Mouse (Mus musculus): ENCODE measurements around the gene Slc35f5. TPM values are rescaled to one million over a fixed set of nuclear protein-coding genes. Genes with fewer than 3 reads are reported as not detected.

Gene Slc35f5
- total and polyA plus RNA-seq, 2 experiments from 2014 or later: 17.6 to 34.8 TPM

- H3K4me3 ChIP-seq (ENCODE audit: low read depth, low read length): no peak overlapping the region
- DNase-seq (ENCODE audit: low spot score) (no peak), ATAC-seq (ENCODE audit: low FRiP score) (no peak)
- 94% methylated on average over 1 of the region's 1 CpGs for WGBS
- no peaks in the 10 kb centered on the region for H3K9me3 ChIP-seq (ENCODE audit: low read length)
- peaks cover 29% of the 10 kb centered on the region for H3K36me3 ChIP-seq (ENCODE audit: insufficient read depth, low read length)
- H3K9ac ChIP-seq (replicated peaks; ENCODE audit: low read length, poor library complexity, severe bottlenecking): no peak overlapping the region
- no peaks in the 10 kb centered on the region for H3K27me3 ChIP-seq (ENCODE audit: insufficient read depth, low read length)
- no peak overlapping the region for H3K27ac ChIP-seq (ENCODE audit: low read depth, low read length)
- no peak overlapping the region for H3K4me2 ChIP-seq (ENCODE audit: low read depth, low read length, poor library complexity, severe bottlenecking)
- H3K4me1 ChIP-seq (ENCODE audit: insufficient read depth, low read length): no peaks in the 10 kb centered on the region
- no peak for TF ChIP-seq CTCF (IDR thresholded peaks at IDR 0.05)
Observed at GRCm38 (mm10) chr1:125578091-125578490, 17.7 kb downstream of the Slc35f5 start.

DNA sequence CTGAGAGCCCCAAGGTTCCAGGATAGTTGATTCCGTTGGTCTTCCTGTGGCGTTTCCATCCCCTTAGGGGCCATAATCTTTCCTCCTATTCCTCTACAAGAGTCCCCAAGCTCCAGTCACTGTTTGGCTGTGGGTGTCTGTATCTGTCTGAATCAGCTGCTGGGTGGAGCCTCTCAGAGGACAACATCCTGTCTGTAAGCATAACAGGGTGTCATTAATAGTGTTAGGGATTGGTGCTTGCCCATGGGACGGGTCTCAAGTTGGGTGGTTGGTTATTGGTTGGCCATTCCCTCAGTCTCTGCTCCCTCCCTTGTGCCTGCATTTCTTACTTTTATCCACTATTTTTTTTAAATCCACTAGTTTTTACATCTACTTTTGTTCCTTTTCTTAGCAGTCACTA, 20.7 kb downstream of the Slc35f5 start:
- H3K27ac ChIP-seq (ENCODE audit: low read depth, low read length): no peak overlapping the region
- H3K4me2 ChIP-seq (ENCODE audit: low read depth, low read length, poor library complexity, severe bottlenecking): no peak overlapping the region
- no peak for TF ChIP-seq CTCF (IDR thresholded peaks at IDR 0.05)
- H3K9ac ChIP-seq (replicated peaks; ENCODE audit: low read length, poor library complexity, severe bottlenecking): no peak overlapping the region
- no peaks in the 10 kb centered on the region for H3K9me3 ChIP-seq (ENCODE audit: low read length)
- no peaks in the 10 kb centered on the region for H3K27me3 ChIP-seq (ENCODE audit: insufficient read depth, low read length)
- H3K4me3 ChIP-seq (ENCODE audit: low read depth, low read length): no peak overlapping the region
- H3K4me1 ChIP-seq (ENCODE audit: insufficient read depth, low read length): no peaks in the 10 kb centered on the region
- WGBS: 98% methylated on average over 3 of the region's 3 CpGs
- ATAC-seq (ENCODE audit: low FRiP score) (no peak), DNase-seq (ENCODE audit: low spot score) (no peak)
- H3K36me3 ChIP-seq (ENCODE audit: insufficient read depth, low read length): peaks cover 20% of the 10 kb centered on the region

DNA sequence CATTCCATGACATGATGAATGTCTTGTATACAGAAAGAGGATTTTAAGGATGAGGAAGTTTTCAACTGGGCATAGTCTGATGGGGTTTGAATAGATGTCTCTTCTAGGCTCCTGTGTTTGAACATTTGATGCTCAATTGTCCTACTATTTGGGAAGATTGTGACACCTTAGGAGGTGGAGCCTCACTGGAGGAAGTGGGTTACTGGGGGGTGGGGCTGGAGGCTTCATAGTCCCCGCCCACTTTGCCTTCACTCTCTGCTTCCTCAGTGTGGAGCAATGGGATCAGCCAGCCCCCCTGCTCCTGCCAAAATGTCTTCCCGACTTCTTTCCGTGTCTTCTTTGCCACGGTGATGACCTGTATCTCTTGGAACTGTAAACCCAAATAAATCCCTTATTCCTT, 43.2 kb downstream of the Slc35f5 start:
- H3K9me3 ChIP-seq (ENCODE audit: low read length): 0 out of 2 replicates have a peak, but pooled peaks cover 4% of the 10 kb centered on the region
- no peaks in the 10 kb centered on the region for H3K36me3 ChIP-seq (ENCODE audit: insufficient read depth, low read length)
- H3K9ac ChIP-seq (replicated peaks; ENCODE audit: low read length, poor library complexity, severe bottlenecking): no peak overlapping the region
- H3K27ac ChIP-seq (ENCODE audit: low read depth, low read length): no peak overlapping the region
- whole genome bisulfite sequencing: 76% methylated on average over 4 of the region's 4 CpGs
- H3K4me3 ChIP-seq (ENCODE audit: low read depth, low read length): no peak overlapping the region
- TF ChIP-seq CTCF (IDR thresholded peaks at IDR 0.05): no peak
- no peak for ATAC-seq (ENCODE audit: low FRiP score)
- H3K27me3 ChIP-seq (ENCODE audit: insufficient read depth, low read length): no peaks in the 10 kb centered on the region
- H3K4me2 ChIP-seq (ENCODE audit: low read depth, low read length, poor library complexity, severe bottlenecking): no peak overlapping the region
- DNase-seq (ENCODE audit: low spot score): no peak
- H3K4me1 ChIP-seq (ENCODE audit: insufficient read depth, low read length): no peaks in the 10 kb centered on the region

DNA sequence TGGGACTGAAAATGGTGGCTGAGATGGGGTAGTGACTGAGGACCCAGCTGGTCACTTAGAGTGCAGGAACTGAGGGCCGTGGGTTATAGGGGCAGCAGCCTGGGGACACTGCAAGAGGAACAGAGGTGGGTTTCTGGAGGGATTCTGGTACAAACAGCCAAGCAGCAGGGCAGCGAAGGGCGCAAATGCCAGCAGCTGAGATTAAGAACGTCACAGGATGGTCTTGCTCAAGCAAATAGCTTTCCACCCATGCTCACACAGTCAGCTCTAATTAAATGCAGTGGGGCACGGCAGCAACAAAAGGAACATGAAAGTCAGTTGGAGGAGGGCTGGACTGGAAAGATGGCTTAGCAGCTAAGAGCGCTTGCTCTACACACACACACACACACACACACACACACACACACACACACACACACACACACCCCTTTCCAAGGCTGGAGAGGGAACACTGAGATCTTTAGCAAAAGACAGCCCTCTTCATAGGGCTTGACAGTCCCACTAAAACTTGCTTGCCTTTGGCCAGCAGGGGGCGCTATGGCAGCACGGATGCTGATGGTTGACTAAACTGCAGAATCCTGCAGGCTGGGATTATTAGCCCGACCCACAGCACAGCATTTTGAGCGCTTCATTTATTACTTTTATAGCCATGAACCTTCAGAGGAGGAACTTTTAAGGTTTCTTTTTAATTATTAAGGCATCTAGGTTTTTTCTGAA, 46.9 kb downstream of the Slc35f5 start:
- no peaks in the 10 kb centered on the region for H3K9me3 ChIP-seq (ENCODE audit: low read length)
- H3K4me2 ChIP-seq (ENCODE audit: low read depth, low read length, poor library complexity, severe bottlenecking): no peak overlapping the region
- WGBS: 10% methylated on average over 10 of the region's 10 CpGs
- no peak overlapping the region for H3K4me3 ChIP-seq (ENCODE audit: low read depth, low read length)
- no peak overlapping the region for H3K27ac ChIP-seq (ENCODE audit: low read depth, low read length)
- peak; percentile 99 for TF ChIP-seq CTCF (IDR thresholded peaks at IDR 0.05)
- H3K27me3 ChIP-seq (ENCODE audit: insufficient read depth, low read length): no peaks in the 10 kb centered on the region
- no peaks in the 10 kb centered on the region for H3K36me3 ChIP-seq (ENCODE audit: insufficient read depth, low read length)
- DNase-seq (ENCODE audit: low spot score): peak; percentile 94
- no peak overlapping the region for H3K9ac ChIP-seq (replicated peaks; ENCODE audit: low read length, poor library complexity, severe bottlenecking)
- no peaks in the 10 kb centered on the region for H3K4me1 ChIP-seq (ENCODE audit: insufficient read depth, low read length)
- ATAC-seq (ENCODE audit: low FRiP score): peak; percentile 86

DNA sequence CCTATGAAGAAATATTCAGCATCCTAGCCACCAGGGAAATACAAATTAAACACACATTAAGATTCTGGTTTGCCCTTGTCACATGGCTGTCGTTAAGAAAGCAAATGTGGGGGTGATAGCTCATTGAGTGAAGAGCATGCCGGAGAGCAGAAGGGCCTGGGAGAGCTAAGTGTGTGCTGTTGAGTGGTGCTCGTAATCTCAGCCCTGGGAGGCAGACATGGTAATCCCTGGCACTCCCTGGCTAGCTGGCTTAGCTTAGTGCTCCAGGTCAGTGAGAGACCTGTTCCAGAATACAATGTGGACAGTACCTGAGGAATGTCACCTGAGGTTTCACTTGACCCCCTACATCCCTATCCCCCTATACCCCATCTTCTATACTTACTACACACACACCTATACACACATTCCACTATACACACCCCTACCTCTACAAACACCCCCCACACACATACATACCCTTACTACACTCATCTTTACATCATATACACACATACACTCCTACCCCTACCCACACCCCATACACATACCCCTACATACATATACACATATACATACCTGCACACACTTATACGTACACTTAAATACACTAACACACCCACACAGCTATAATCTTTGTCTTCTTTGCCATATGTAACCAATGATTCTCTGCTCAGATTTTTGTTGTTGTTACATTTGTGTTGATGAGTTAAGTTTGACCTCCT, 64.1 kb downstream of the Slc35f5 start:
- TF ChIP-seq CTCF (IDR thresholded peaks at IDR 0.05): no peak

More for the DNA sequence above, 64.1 kb downstream of the Slc35f5 start:
- no peak overlapping the region for H3K4me3 ChIP-seq (ENCODE audit: low read depth, low read length)
- ATAC-seq (ENCODE audit: low FRiP score) (no peak), DNase-seq (ENCODE audit: low spot score) (no peak)
- no peaks in the 10 kb centered on the region for H3K27me3 ChIP-seq (ENCODE audit: insufficient read depth, low read length)
- no peak overlapping the region for H3K27ac ChIP-seq (ENCODE audit: low read depth, low read length)
- H3K36me3 ChIP-seq (ENCODE audit: insufficient read depth, low read length): no peaks in the 10 kb centered on the region
- H3K9ac ChIP-seq (replicated peaks; ENCODE audit: low read length, poor library complexity, severe bottlenecking): no peak overlapping the region
- H3K9me3 ChIP-seq (ENCODE audit: low read length): no peaks in the 10 kb centered on the region
- 68% methylated on average over 4 of the region's 4 CpGs for WGBS
- no peak overlapping the region for H3K4me2 ChIP-seq (ENCODE audit: low read depth, low read length, poor library complexity, severe bottlenecking)
- no peaks in the 10 kb centered on the region for H3K4me1 ChIP-seq (ENCODE audit: insufficient read depth, low read length)
